Mouse (Mus musculus): ENCODE results near the gene Cd300lg. TPM values are rescaled to one million over a fixed set of nuclear protein-coding genes. Genes with fewer than 3 reads are reported as not detected.

Cd300lg gene
- polyA plus RNA-seq, 1 experiment, result not detected

GRCm38 (mm10) chr11:102068969-102069368, 27.7 kb downstream of the Cd300lg start:
- no peak overlapping the region for H3K4me3 ChIP-seq (ENCODE audit: insufficient read depth, poor library complexity, severe bottlenecking)
- no peak overlapping the region for H3ac ChIP-seq (ENCODE audit: control insufficient read depth, insufficient read length, low read depth)
- no peaks in the 10 kb centered on the region for H3K79me2 ChIP-seq (ENCODE audit: control insufficient read depth, insufficient read depth)
- H3K36me3 ChIP-seq (ENCODE audit: control insufficient read depth, insufficient read depth), result no peaks in the 10 kb centered on the region
- TF ChIP-seq CTCF (IDR thresholded peaks at IDR 0.05; ENCODE audit: control insufficient read depth, insufficient read depth, insufficient read length) (peak; percentile 2), MAX (IDR thresholded peaks at IDR 0.05) (no peak)
- H3K79me3 ChIP-seq (ENCODE audit: low read depth), result no peaks in the 10 kb centered on the region
- H3K27me3 ChIP-seq (ENCODE audit: control insufficient read depth, insufficient read depth, insufficient read length), result peaks cover 9% of the 10 kb centered on the region

- H3ac ChIP-seq (ENCODE audit: control insufficient read depth, insufficient read length, low read depth), result no peak overlapping the region
- no peaks in the 10 kb centered on the region for H3K36me3 ChIP-seq (ENCODE audit: control insufficient read depth, insufficient read depth)
- TF ChIP-seq USF1 (IDR thresholded peaks at IDR 0.05; ENCODE audit: low read depth), result no peak
- no peak for TF ChIP-seq MAX (IDR thresholded peaks at IDR 0.05)
- no peak for TF ChIP-seq CEBPB (IDR thresholded peaks at IDR 0.05; ENCODE audit: low read depth)
- no peak for TF ChIP-seq FOSL1 (IDR thresholded peaks at IDR 0.05; ENCODE audit: insufficient read depth, low read length, poor library complexity, severe bottlenecking)
- TF ChIP-seq MYOD1 (IDR thresholded peaks at IDR 0.05; ENCODE audit: control insufficient read depth, insufficient read length, low read depth), result no peak
- TF ChIP-seq MYOG (IDR thresholded peaks at IDR 0.05; ENCODE audit: control insufficient read depth, extremely low read depth, insufficient read length), result no peak
- no peak for TF ChIP-seq CTCF (IDR thresholded peaks at IDR 0.05; ENCODE audit: control insufficient read depth, insufficient read depth, insufficient read length)
- H3K79me3 ChIP-seq (ENCODE audit: low read depth), result no peaks in the 10 kb centered on the region
- no peaks in the 10 kb centered on the region for H3K79me2 ChIP-seq (ENCODE audit: control insufficient read depth, insufficient read depth)
- H3K27me3 ChIP-seq (ENCODE audit: control insufficient read depth, insufficient read depth, insufficient read length), result peaks cover 7% of the 10 kb centered on the region
- no peak overlapping the region for H3K4me3 ChIP-seq (ENCODE audit: insufficient read depth, poor library complexity, severe bottlenecking)
These were observed 28.3 kb downstream of the Cd300lg start for GRCm38 (mm10) chr11:102069633-102070032.

GRCm38 (mm10) chr11:102070426-102070825, 29.1 kb downstream of the Cd300lg start:
- TF ChIP-seq USF1 (IDR thresholded peaks at IDR 0.05; ENCODE audit: low read depth) (no peak), MAX (IDR thresholded peaks at IDR 0.05) (no peak), MYOD1 (IDR thresholded peaks at IDR 0.05; ENCODE audit: control insufficient read depth, insufficient read length, low read depth) (no peak), FOSL1 (IDR thresholded peaks at IDR 0.05; ENCODE audit: insufficient read depth, low read length, poor library complexity, severe bottlenecking) (no peak), MYOG (IDR thresholded peaks at IDR 0.05; ENCODE audit: control insufficient read depth, extremely low read depth, insufficient read length) (no peak), CTCF (IDR thresholded peaks at IDR 0.05; ENCODE audit: control insufficient read depth, insufficient read depth, insufficient read length) (no peak), CEBPB (IDR thresholded peaks at IDR 0.05; ENCODE audit: low read depth) (no peak)
- H3K36me3 ChIP-seq (ENCODE audit: control insufficient read depth, insufficient read depth), result no peaks in the 10 kb centered on the region
- H3K4me3 ChIP-seq (ENCODE audit: insufficient read depth, poor library complexity, severe bottlenecking), result no peak overlapping the region
- H3K27me3 ChIP-seq (ENCODE audit: control insufficient read depth, insufficient read depth, insufficient read length), result peaks cover 10% of the 10 kb centered on the region
- H3ac ChIP-seq (ENCODE audit: control insufficient read depth, insufficient read length, low read depth), result no peak overlapping the region
- H3K79me2 ChIP-seq (ENCODE audit: control insufficient read depth, insufficient read depth), result no peaks in the 10 kb centered on the region
- no peaks in the 10 kb centered on the region for H3K79me3 ChIP-seq (ENCODE audit: low read depth)

- Histone ChIP-seq H3K36me3 (ENCODE audit: control insufficient read depth, insufficient read depth) (no peaks in the 10 kb centered on the region), H3K79me3 (ENCODE audit: low read depth) (no peaks in the 10 kb centered on the region), H3K4me3 (ENCODE audit: insufficient read depth, poor library complexity, severe bottlenecking) (no peak overlapping the region), H3K79me2 (ENCODE audit: control insufficient read depth, insufficient read depth) (no peaks in the 10 kb centered on the region), H3ac (ENCODE audit: control insufficient read depth, insufficient read length, low read depth) (no peak overlapping the region), H3K27me3 (ENCODE audit: control insufficient read depth, insufficient read depth, insufficient read length) (peaks cover 7% of the 10 kb centered on the region)
- TF ChIP-seq USF1 (IDR thresholded peaks at IDR 0.05; ENCODE audit: low read depth), result no peak
- no peak for TF ChIP-seq MYOD1 (IDR thresholded peaks at IDR 0.05; ENCODE audit: control insufficient read depth, insufficient read length, low read depth)
- TF ChIP-seq FOSL1 (IDR thresholded peaks at IDR 0.05; ENCODE audit: insufficient read depth, low read length, poor library complexity, severe bottlenecking), result no peak
- no peak for TF ChIP-seq CTCF (IDR thresholded peaks at IDR 0.05; ENCODE audit: control insufficient read depth, insufficient read depth, insufficient read length)
- no peak for TF ChIP-seq MAX (IDR thresholded peaks at IDR 0.05)
- TF ChIP-seq MYOG (IDR thresholded peaks at IDR 0.05; ENCODE audit: control insufficient read depth, extremely low read depth, insufficient read length), result no peak
- TF ChIP-seq CEBPB (IDR thresholded peaks at IDR 0.05; ENCODE audit: low read depth), result no peak
These were observed 31.4 kb downstream of the Cd300lg start for GRCm38 (mm10) chr11:102072729-102073128.

GRCm38 (mm10) chr11:102073722-102074121, 32.4 kb downstream of the Cd300lg start:
- Histone ChIP-seq H3K79me2 (ENCODE audit: control insufficient read depth, insufficient read depth) (no peaks in the 10 kb centered on the region), H3K4me3 (ENCODE audit: insufficient read depth, poor library complexity, severe bottlenecking) (no peak overlapping the region)
- no peak for TF ChIP-seq CTCF (IDR thresholded peaks at IDR 0.05; ENCODE audit: control insufficient read depth, insufficient read depth, insufficient read length)
- no peak for TF ChIP-seq CEBPB (IDR thresholded peaks at IDR 0.05; ENCODE audit: low read depth)
- TF ChIP-seq MYOG (IDR thresholded peaks at IDR 0.05; ENCODE audit: control insufficient read depth, extremely low read depth, insufficient read length), result no peak
- no peak for TF ChIP-seq MYOD1 (IDR thresholded peaks at IDR 0.05; ENCODE audit: control insufficient read depth, insufficient read length, low read depth)
- TF ChIP-seq MAX (IDR thresholded peaks at IDR 0.05), result no peak
- TF ChIP-seq FOSL1 (IDR thresholded peaks at IDR 0.05; ENCODE audit: insufficient read depth, low read length, poor library complexity, severe bottlenecking), result no peak
- no peak for TF ChIP-seq USF1 (IDR thresholded peaks at IDR 0.05; ENCODE audit: low read depth)

GRCm38 (mm10) chr11:102082322-102082721, 41.0 kb downstream of the Cd300lg start:
- peaks cover 31% of the 10 kb centered on the region for H3K27me3 ChIP-seq (ENCODE audit: control insufficient read depth, insufficient read depth, insufficient read length)
- no peaks in the 10 kb centered on the region for H3K36me3 ChIP-seq (ENCODE audit: control insufficient read depth, insufficient read depth)
- H3ac ChIP-seq (ENCODE audit: control insufficient read depth, insufficient read length, low read depth), result no peak overlapping the region
- no peaks in the 10 kb centered on the region for H3K79me3 ChIP-seq (ENCODE audit: low read depth)
- TF ChIP-seq MAX (IDR thresholded peaks at IDR 0.05) (no peak), USF1 (IDR thresholded peaks at IDR 0.05; ENCODE audit: low read depth) (no peak), MYOD1 (IDR thresholded peaks at IDR 0.05; ENCODE audit: control insufficient read depth, insufficient read length, low read depth) (no peak), CTCF (IDR thresholded peaks at IDR 0.05; ENCODE audit: control insufficient read depth, insufficient read depth, insufficient read length) (no peak), CEBPB (IDR thresholded peaks at IDR 0.05; ENCODE audit: low read depth) (no peak), FOSL1 (IDR thresholded peaks at IDR 0.05; ENCODE audit: insufficient read depth, low read length, poor library complexity, severe bottlenecking) (no peak), MYOG (IDR thresholded peaks at IDR 0.05; ENCODE audit: control insufficient read depth, extremely low read depth, insufficient read length) (no peak)
- no peak overlapping the region for H3K4me3 ChIP-seq (ENCODE audit: insufficient read depth, poor library complexity, severe bottlenecking)
- no peaks in the 10 kb centered on the region for H3K79me2 ChIP-seq (ENCODE audit: control insufficient read depth, insufficient read depth)

More at GRCm38 (mm10) chr11:102073722-102074121, 32.4 kb downstream of the Cd300lg start:
- peaks cover 10% of the 10 kb centered on the region for H3K27me3 ChIP-seq (ENCODE audit: control insufficient read depth, insufficient read depth, insufficient read length)
- H3K36me3 ChIP-seq (ENCODE audit: control insufficient read depth, insufficient read depth), result no peaks in the 10 kb centered on the region
- H3ac ChIP-seq (ENCODE audit: control insufficient read depth, insufficient read length, low read depth), result no peak overlapping the region
- H3K79me3 ChIP-seq (ENCODE audit: low read depth), result no peaks in the 10 kb centered on the region

Data from C2C12 (cell line).